Mouse (Mus musculus) T-helper 17 cell (primary cell): ENCODE results near the gene Gemin5.
"Not testable (repeated sequence)": the region's sequence is repeated elsewhere in the genome, so short reads cannot be mapped to it uniquely, and the experiment has no call there.

ENCODE experiments used
- in situ Hi-C, 2 experiments: fragments of 300-600 bp; cut with MboI, MseI; formaldehyde crosslinking; loops; 1 replicate in 1 of 2; 2 replicates in 1 of 2; pipeline ENCODE4 v1.15.1; 2025; ENCODE audit warnings: high pct_unique_total_duplicates in 2 of 2

Gemin5 gene

GRCm38 (mm10) chr11:58117044-58117652, 51.2 kb downstream of the Gemin5 start:
- in situ Hi-C loops: no loop called here

- in situ Hi-C loops: no loop called here
Observed at GRCm38 (mm10) chr11:58116560-58116959, 51.8 kb downstream of the Gemin5 start.

- in situ Hi-C loops: no loop called here
Observed at GRCm38 (mm10) chr11:58107664-58108337, 60.5 kb downstream of the Gemin5 start.

GRCm38 (mm10) chr11:58107009-58107408, 61.3 kb downstream of the Gemin5 start:
- in situ Hi-C loops: no loop called here

- in situ Hi-C loops: loop anchor here in 1 of 2 experiments (5.0 kb wide), 2 partner anchors 92 to 157 kb away; no protein-coding TSS in a partner anchor
Observed at GRCm38 (mm10) chr11:58104351-58104791, 64.0 kb downstream of the Gemin5 start.

- in situ Hi-C loops: loop anchor here in 1 of 2 experiments (5.0 kb wide), 2 partner anchors 92 to 157 kb away; no protein-coding TSS in a partner anchor
Observed at GRCm38 (mm10) chr11:58103697-58104306, 64.5 kb downstream of the Gemin5 start, which contains the start of gene Cnot8. Gene Cnot8, plus strand, starts transcription at chr11:58104153.

- in situ Hi-C loops: loop anchor here in 1 of 2 experiments (5.0 kb wide), 2 partner anchors 91 to 156 kb away; no protein-coding TSS in a partner anchor
Observed at GRCm38 (mm10) chr11:58103344-58103653, 65.0 kb downstream of the Gemin5 start.

- in situ Hi-C loops: loop anchor here in 1 of 2 experiments (5.0 kb wide), 2 partner anchors 90 to 155 kb away; no protein-coding TSS in a partner anchor
Observed at GRCm38 (mm10) chr11:58102581-58103343, 65.6 kb downstream of the Gemin5 start.

- in situ Hi-C loops: loop anchor here in 1 of 2 experiments (5.0 kb wide), 2 partner anchors 90 to 155 kb away; no protein-coding TSS in a partner anchor
Observed at GRCm38 (mm10) chr11:58102146-58102545, 66.2 kb downstream of the Gemin5 start.

GRCm38 (mm10) chr11:58101194-58101720, 67.1 kb downstream of the Gemin5 start:
- in situ Hi-C loops: loop anchor here in 1 of 2 experiments (5.0 kb wide), 2 partner anchors 89 to 154 kb away; no protein-coding TSS in a partner anchor

- in situ Hi-C loops: loop anchor here in 1 of 2 experiments (5.0 kb wide), 2 partner anchors 88 to 153 kb away; no protein-coding TSS in a partner anchor
Observed at GRCm38 (mm10) chr11:58100006-58100405, 68.3 kb downstream of the Gemin5 start.

- in situ Hi-C loops: not testable (repeated sequence)
Observed at GRCm38 (mm10) chr11:58098366-58098720, 70.0 kb downstream of the Gemin5 start.

GRCm38 (mm10) chr11:58097621-58098365, 70.5 kb downstream of the Gemin5 start:
- in situ Hi-C loops: no loop called here

- in situ Hi-C loops: no loop called here
Observed at GRCm38 (mm10) chr11:58096821-58097620, 71.3 kb downstream of the Gemin5 start.

GRCm38 (mm10) chr11:58096160-58096559, 72.2 kb downstream of the Gemin5 start:
- in situ Hi-C loops: no loop called here

GRCm38 (mm10) chr11:58095561-58095960, 72.8 kb downstream of the Gemin5 start:
- in situ Hi-C loops: no loop called here

- in situ Hi-C loops: no loop called here
Observed at GRCm38 (mm10) chr11:58094766-58095165, 73.6 kb downstream of the Gemin5 start.

GRCm38 (mm10) chr11:58093021-58093528, 75.3 kb downstream of the Gemin5 start, which contains the start of gene Gm12248:
Gene Gm12248, minus strand, starts transcription at chr11:58093134.
- in situ Hi-C loops: no loop called here

- in situ Hi-C loops: no loop called here
Observed at GRCm38 (mm10) chr11:58092541-58092940, 75.8 kb downstream of the Gemin5 start.
